Mouse (Mus musculus) testis, adult 2 months (tissue): Measurements from ENCODE around the gene Rps6kc1.

Experiments used
- CTCF ChIP-seq: fragments of 200-500 bp; IDR thresholded peaks from 2 replicates; pipeline ENCODE4 v1.5.1; 2012; ENCODE audit warnings: low read depth, mild to moderate bottlenecking, inconsistent platforms, low read length, moderate library complexity; ENCODE audit not compliant: control insufficient read depth, insufficient read depth, insufficient replicate concordance
- POLR2A ChIP-seq: fragments of 200-500 bp; IDR thresholded peaks from 2 replicates; pipeline ENCODE4 v1.6.1; 2012; ENCODE audit warnings: low read depth, mild to moderate bottlenecking, inconsistent platforms, low read length, moderate library complexity; ENCODE audit not compliant: control insufficient read depth

DNA sequence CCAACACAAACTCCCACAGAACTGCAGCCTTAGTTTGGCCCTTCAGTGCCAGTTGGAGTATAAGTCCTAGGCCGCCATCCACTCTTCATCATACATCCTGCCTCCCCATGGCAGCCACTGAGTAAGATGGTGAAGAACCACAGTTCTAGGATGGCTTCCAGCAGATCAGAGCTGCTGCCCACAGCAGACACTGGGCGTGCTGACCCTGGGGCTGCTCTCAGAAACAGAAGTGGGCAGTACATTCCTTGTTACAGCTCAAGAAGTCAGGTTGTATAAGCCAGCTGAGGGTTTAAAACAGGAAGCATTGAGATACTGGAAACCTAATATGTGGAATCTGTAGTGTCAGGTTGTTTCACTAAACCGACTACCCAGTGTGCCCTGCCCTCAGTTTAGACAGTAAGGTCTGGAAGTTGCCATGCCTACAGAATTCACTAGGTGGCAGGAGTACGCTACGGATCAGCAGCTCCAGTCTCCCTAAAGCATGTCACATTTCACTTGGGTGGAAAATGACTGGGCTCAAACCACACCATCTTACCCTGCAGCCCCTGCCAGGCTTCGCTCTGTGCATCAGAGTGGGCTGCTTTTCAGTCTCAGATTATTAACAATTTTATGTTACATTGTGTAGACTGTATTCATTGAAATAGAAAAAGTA lies 32.7 kb upstream of the Rps6kc1 start:
- peak; percentile 48; the same call in 1 of the 2 replicates for TF ChIP-seq CTCF
- no peak for TF ChIP-seq POLR2A
